Mouse (Mus musculus): Measurements from ENCODE around the gene Alpl. TPM values are rescaled to one million over a fixed set of nuclear protein-coding genes. Genes with fewer than 3 reads are reported as not detected.

Gene Alpl
- polyA plus RNA-seq, 1 experiment, result 6.2 TPM

DNA sequence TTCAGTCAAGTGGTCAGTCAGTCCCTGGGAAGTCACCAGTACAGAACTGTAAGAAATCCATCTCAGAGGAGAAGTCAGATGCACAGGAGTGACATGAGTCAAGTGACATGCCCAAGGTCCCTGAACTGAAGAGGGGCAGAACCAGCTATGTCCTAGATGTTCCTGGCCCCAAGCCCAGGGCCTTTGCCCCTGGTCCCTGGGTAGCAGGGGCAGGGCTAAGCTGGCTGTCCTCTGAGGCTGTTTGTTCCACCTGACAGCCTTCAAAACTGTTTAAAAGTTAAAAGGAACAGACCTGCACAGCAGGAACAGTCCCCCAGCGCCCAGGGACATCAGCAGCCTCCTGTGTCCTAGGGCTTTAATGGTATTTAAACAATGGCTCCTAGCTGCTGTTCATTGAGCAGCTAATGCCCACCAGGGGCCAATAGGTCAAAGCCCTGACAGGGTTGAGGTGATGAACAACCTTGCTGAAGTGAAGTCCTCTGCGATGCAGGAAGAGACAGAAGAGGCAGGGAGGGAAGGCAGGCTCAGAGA is 22.8 kb downstream of the Alpl start:
- 67% methylated on average over 2 of the region's 2 CpGs for WGBS
- H3K4me1 ChIP-seq (ENCODE audit: control insufficient read depth, insufficient read depth, insufficient read length), result peaks cover 8% of the 10 kb centered on the region; the same call in 1 of the 2 replicates

DNA sequence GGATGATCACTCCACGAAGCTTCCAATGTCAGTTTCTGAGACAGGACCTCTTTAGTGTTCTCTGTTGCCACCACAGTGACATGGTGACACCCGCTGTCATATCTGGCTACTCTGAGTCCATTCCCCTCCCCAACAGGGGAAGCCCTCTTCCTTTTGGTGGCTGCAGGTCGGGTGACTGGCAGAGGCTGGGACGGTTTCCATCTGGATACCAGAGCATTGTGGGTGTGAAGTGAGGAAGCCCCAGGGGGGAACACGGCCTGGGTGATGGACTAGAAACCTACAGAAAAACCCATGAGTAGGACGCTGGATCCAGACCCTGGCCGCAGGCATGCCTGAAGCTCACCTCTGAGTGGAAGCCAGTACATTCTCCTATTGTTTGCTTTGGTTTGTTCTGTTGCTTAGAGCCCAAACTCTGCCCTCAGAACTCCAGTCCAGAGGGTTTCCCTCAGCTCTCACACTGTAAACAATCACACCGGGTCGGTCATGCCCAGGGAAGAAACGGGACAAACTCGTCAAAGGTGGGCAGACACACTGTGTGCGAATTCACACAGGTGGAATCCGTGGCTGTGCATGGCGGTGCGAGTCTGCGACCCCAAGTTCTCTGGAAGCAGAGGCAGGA is 23.6 kb downstream of the Alpl start:
- Histone ChIP-seq H3K36me3 (ENCODE audit: control insufficient read depth, insufficient read depth, low read length) (no peaks in the 10 kb centered on the region), H3K27ac (ENCODE audit: insufficient read depth, low read length) (no peak overlapping the region), H3K4me1 (ENCODE audit: control insufficient read depth, insufficient read depth, insufficient read length) (peaks cover 8% of the 10 kb centered on the region; the same call in 1 of the 2 replicates), H3K4me3 (ENCODE audit: extremely low read depth, insufficient read depth, insufficient read length) (no peak overlapping the region), H3K27me3 (ENCODE audit: control insufficient read depth, insufficient read depth, low read length) (no peaks in the 10 kb centered on the region)
- WGBS, result 87% methylated on average over 16 of the region's 16 CpGs
- no peak for DNase-seq (ENCODE audit: low read depth in 1 of 2, low spot score in 2 of 2)
- no peak for TF ChIP-seq POLR2A (IDR thresholded peaks at IDR 0.05; ENCODE audit: low read depth, low read length)
- TF ChIP-seq CTCF (IDR thresholded peaks at IDR 0.05; ENCODE audit: extremely low read depth, insufficient read depth, insufficient read length, insufficient replicate concordance), result no peak

More for the DNA sequence above, 22.8 kb downstream of the Alpl start:
- Histone ChIP-seq H3K27me3 (ENCODE audit: control insufficient read depth, insufficient read depth, low read length) (no peaks in the 10 kb centered on the region), H3K4me3 (ENCODE audit: extremely low read depth, insufficient read depth, insufficient read length) (no peak overlapping the region), H3K27ac (ENCODE audit: insufficient read depth, low read length) (no peak overlapping the region), H3K36me3 (ENCODE audit: control insufficient read depth, insufficient read depth, low read length) (no peaks in the 10 kb centered on the region)
- no peak for DNase-seq (ENCODE audit: low read depth in 1 of 2, low spot score in 2 of 2)
- TF ChIP-seq POLR2A (IDR thresholded peaks at IDR 0.05; ENCODE audit: low read depth, low read length) (no peak), CTCF (IDR thresholded peaks at IDR 0.05; ENCODE audit: extremely low read depth, insufficient read depth, insufficient read length, insufficient replicate concordance) (no peak)

DNA sequence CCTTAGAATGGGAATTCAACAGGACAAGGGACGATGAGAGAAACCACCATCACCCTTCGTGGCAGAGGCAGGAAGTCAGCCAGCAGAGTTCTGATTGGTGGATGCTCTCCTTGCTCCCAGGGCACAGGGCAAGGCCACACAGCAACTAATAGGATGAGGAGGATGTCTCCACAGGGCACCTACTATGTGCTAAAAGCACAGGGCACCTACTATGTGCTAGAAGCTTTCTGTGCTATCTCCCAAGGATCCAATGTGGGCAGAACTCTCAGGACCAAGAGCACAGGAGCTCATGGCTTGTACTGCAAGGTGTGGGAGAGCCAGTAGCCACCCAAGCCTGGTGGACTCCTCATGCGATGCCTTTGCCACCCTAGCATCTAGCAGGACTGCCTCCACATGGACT is 24.4 kb downstream of the Alpl start:
- TF ChIP-seq POLR2A (IDR thresholded peaks at IDR 0.05; ENCODE audit: low read depth, low read length) (no peak), CTCF (IDR thresholded peaks at IDR 0.05; ENCODE audit: extremely low read depth, insufficient read depth, insufficient read length, insufficient replicate concordance) (no peak)
- no peak overlapping the region for H3K4me3 ChIP-seq (ENCODE audit: extremely low read depth, insufficient read depth, insufficient read length)
- no peak overlapping the region for H3K27ac ChIP-seq (ENCODE audit: insufficient read depth, low read length)
- WGBS, result 46% methylated on average over 3 of the region's 3 CpGs
- no peak for DNase-seq (ENCODE audit: low read depth in 1 of 2, low spot score in 2 of 2)
- H3K4me1 ChIP-seq (ENCODE audit: control insufficient read depth, insufficient read depth, insufficient read length), result peaks cover 8% of the 10 kb centered on the region; the same call in 1 of the 2 replicates
- no peaks in the 10 kb centered on the region for H3K27me3 ChIP-seq (ENCODE audit: control insufficient read depth, insufficient read depth, low read length)
- no peaks in the 10 kb centered on the region for H3K36me3 ChIP-seq (ENCODE audit: control insufficient read depth, insufficient read depth, low read length)

- no peak for TF ChIP-seq CTCF (IDR thresholded peaks at IDR 0.05; ENCODE audit: extremely low read depth, insufficient read depth, insufficient read length, insufficient replicate concordance)
- TF ChIP-seq POLR2A (IDR thresholded peaks at IDR 0.05; ENCODE audit: low read depth, low read length), result no peak
- H3K27me3 ChIP-seq (ENCODE audit: control insufficient read depth, insufficient read depth, low read length), result no peaks in the 10 kb centered on the region
- H3K4me3 ChIP-seq (ENCODE audit: extremely low read depth, insufficient read depth, insufficient read length), result no peak overlapping the region
- H3K36me3 ChIP-seq (ENCODE audit: control insufficient read depth, insufficient read depth, low read length), result no peaks in the 10 kb centered on the region
- 84% methylated on average over 14 of the region's 14 CpGs for WGBS
- DNase-seq (ENCODE audit: low read depth in 1 of 2, low spot score in 2 of 2), result no peak
- H3K4me1 ChIP-seq (ENCODE audit: control insufficient read depth, insufficient read depth, insufficient read length), result peaks cover 8% of the 10 kb centered on the region; the same call in 1 of the 2 replicates
- H3K27ac ChIP-seq (ENCODE audit: insufficient read depth, low read length), result no peak overlapping the region
Observed at GRCm38 (mm10) chr4:137770901-137771612, 25.1 kb downstream of the Alpl start.

DNA sequence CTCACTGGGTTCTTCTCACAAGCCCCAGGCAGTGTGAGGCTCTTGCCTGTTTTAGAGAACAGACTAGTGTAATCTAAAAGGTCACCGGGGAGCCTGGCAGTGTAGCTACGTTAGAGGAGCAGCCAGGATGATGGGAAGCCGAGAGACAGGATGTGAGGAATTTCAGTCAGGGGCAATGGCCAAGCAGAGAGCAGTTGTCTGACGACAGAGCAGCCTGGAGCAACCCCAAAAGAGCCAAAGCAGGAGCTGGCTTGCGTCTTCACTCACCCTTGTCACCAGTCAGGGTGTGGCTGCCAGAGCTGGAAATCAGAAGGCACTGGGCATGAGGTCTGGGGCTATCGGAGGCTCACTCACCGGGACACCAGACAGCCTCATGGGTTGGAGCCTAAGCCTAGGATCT is 26.5 kb downstream of the Alpl start:
- no peak for DNase-seq (ENCODE audit: low read depth in 1 of 2, low spot score in 2 of 2)
- Histone ChIP-seq H3K27me3 (ENCODE audit: control insufficient read depth, insufficient read depth, low read length) (no peaks in the 10 kb centered on the region), H3K4me3 (ENCODE audit: extremely low read depth, insufficient read depth, insufficient read length) (no peak overlapping the region), H3K36me3 (ENCODE audit: control insufficient read depth, insufficient read depth, low read length) (no peaks in the 10 kb centered on the region), H3K4me1 (ENCODE audit: control insufficient read depth, insufficient read depth, insufficient read length) (peaks cover 8% of the 10 kb centered on the region; the same call in 1 of the 2 replicates), H3K27ac (ENCODE audit: insufficient read depth, low read length) (no peak overlapping the region)
- 70% methylated on average over 7 of the region's 7 CpGs for WGBS
- no peak for TF ChIP-seq POLR2A (IDR thresholded peaks at IDR 0.05; ENCODE audit: low read depth, low read length)
- TF ChIP-seq CTCF (IDR thresholded peaks at IDR 0.05; ENCODE audit: extremely low read depth, insufficient read depth, insufficient read length, insufficient replicate concordance), result no peak

- H3K36me3 ChIP-seq (ENCODE audit: control insufficient read depth, insufficient read depth, low read length), result no peaks in the 10 kb centered on the region
- no peak for TF ChIP-seq POLR2A (IDR thresholded peaks at IDR 0.05; ENCODE audit: low read depth, low read length)
- TF ChIP-seq CTCF (IDR thresholded peaks at IDR 0.05; ENCODE audit: extremely low read depth, insufficient read depth, insufficient read length, insufficient replicate concordance), result no peak
- no peak overlapping the region for H3K4me3 ChIP-seq (ENCODE audit: extremely low read depth, insufficient read depth, insufficient read length)
- DNase-seq (ENCODE audit: low read depth in 1 of 2, low spot score in 2 of 2), result no peak
- H3K27ac ChIP-seq (ENCODE audit: insufficient read depth, low read length), result no peak overlapping the region
- no peaks in the 10 kb centered on the region for H3K27me3 ChIP-seq (ENCODE audit: control insufficient read depth, insufficient read depth, low read length)
- 85% methylated on average over 6 of the region's 6 CpGs for WGBS
- H3K4me1 ChIP-seq (ENCODE audit: control insufficient read depth, insufficient read depth, insufficient read length), result peaks cover 7% of the 10 kb centered on the region
Observed at GRCm38 (mm10) chr4:137768831-137769230, 27.4 kb downstream of the Alpl start.

All from spleen, adult 2 months (tissue).